Mouse (Mus musculus) small intestine, adult 2 months (tissue): ENCODE results near the gene Rem2.

ENCODE experiments used
- CTCF ChIP-seq: fragments of 200-500 bp; IDR thresholded peaks from 2 replicates; pipeline ENCODE4 v1.5.1; 2012; ENCODE audit warnings: low read depth, mild to moderate bottlenecking, control low read depth, inconsistent platforms, low read length, moderate library complexity, mixed read lengths; ENCODE audit not compliant: insufficient replicate concordance, insufficient read length; ENCODE audit errors: extremely low read depth
- POLR2A ChIP-seq: fragments of 200-500 bp; IDR thresholded peaks from 2 replicates; pipeline ENCODE4 v1.6.1; 2012; ENCODE audit warnings: low read depth, mild to moderate bottlenecking, control low read depth, inconsistent platforms, low read length, moderate library complexity

GRCm38 (mm10) chr14:54439610-54440009, 36.3 kb upstream of the Rem2 start:
- TF ChIP-seq CTCF (no peak), POLR2A (no peak)
